ENCODE assay signal across 8 mouse cellular contexts in the genomic region with DNA sequence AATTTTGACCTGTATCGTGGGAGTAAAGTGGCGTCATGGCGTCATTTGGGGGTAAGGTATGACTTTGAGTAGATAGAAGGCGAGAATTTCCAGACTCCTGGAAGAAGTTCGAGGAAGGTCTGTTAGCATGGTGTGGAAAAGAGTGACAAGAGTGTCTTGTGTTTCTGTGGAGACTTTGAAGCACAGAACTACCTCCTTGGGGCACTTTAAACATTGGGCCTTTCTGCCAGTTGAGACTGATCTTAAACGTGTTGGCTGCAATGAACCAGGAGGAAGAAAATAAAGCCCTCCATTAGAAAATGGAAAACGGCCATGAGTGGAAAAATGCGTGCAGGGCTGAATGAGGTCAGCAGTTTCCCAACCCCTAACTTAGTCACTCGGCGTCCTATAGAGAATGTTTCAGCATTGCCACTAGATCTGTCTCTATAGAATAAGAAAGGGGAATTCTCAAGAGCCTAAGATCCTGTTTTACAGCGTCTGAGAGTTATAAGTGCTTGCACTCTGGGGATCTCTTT. TPM values are rescaled to one million over a fixed set of nuclear protein-coding genes. Genes with fewer than 3 reads are reported as not detected.
DNase-seq lines count a peak whose midpoint lies in the region; ATAC-seq and TF ChIP-seq lines count a peak whose summit lies in the region.

No protein-coding gene starts in this region.

- ATAC-seq in lung, postnatal 0 days: no peak
- peak; percentile 30 for ATAC-seq in erythroid progenitor cell, adult 5-6 weeks (replicated peaks; ENCODE audit: low FRiP score, poor library complexity, severe bottlenecking)
- ATAC-seq in limb, embryonic 15.5 days (ENCODE audit: insufficient number of reproducible peaks, low FRiP score, low TSS enrichment, low read depth): no peak
- no peak for ATAC-seq in stomach, embryonic 14.5 days (ENCODE audit: insufficient number of reproducible peaks, insufficient read depth, low FRiP score, low read depth)

- H3K4me2 ChIP-seq in lung, postnatal 0 days (replicated peaks; ENCODE audit: low read depth, low read length): peak overlapping the region; percentile 96
- H3K4me2 ChIP-seq in limb, embryonic 15.5 days: peak overlapping the region; percentile 65
- H3K4me2 ChIP-seq in stomach, embryonic 14.5 days (replicated peaks; ENCODE audit: low read depth, low read length): peak overlapping the region; percentile 50

- H3K27ac ChIP-seq in lung, postnatal 0 days (ENCODE audit: low read length): peak overlapping the region; percentile 82
- H3K27ac ChIP-seq in limb, embryonic 15.5 days: peak overlapping the region; percentile 86
- no peak overlapping the region for H3K27ac ChIP-seq in stomach, embryonic 14.5 days (ENCODE audit: low read length)

- WGBS in lung, postnatal 0 days: 2% methylated on average over 11 of the region's 11 CpGs
- 4% methylated on average over 11 of the region's 11 CpGs for WGBS in limb, embryonic 15.5 days
- WGBS in stomach, embryonic 14.5 days: 11% methylated on average over 11 of the region's 11 CpGs

- peak overlapping the region; percentile 87 for H3K9ac ChIP-seq in lung, postnatal 0 days (replicated peaks; ENCODE audit: low read depth)
- H3K9ac ChIP-seq in limb, embryonic 15.5 days: peak overlapping the region; percentile 90
- H3K9ac ChIP-seq in stomach, embryonic 14.5 days (replicated peaks; ENCODE audit: low read depth, low read length): peak overlapping the region; percentile 70

- H3K4me1 ChIP-seq in lung, postnatal 0 days (ENCODE audit: insufficient read depth, low read depth, low read length): peaks cover 11% of the 10 kb centered on the region; the same call in 1 of the 2 replicates
- peaks cover 22% of the 10 kb centered on the region for H3K4me1 ChIP-seq in limb, embryonic 15.5 days
- H3K4me1 ChIP-seq in stomach, embryonic 14.5 days (ENCODE audit: control insufficient read depth, insufficient read depth, low read length): peaks cover 15% of the 10 kb centered on the region; the same call in 1 of the 2 replicates

- DNase-seq in lung, postnatal 0 days (ENCODE audit: low spot score): peak; percentile 32
- DNase-seq in lung, postnatal 14 days: no peak
- DNase-seq in adrenal gland, postnatal 10 days: no peak
- DNase-seq in thymus, postnatal 25 days: no peak
- no peak for DNase-seq in adrenal gland, postnatal 4 days (ENCODE audit: low spot score in 2 of 2)

- no peak for TF ChIP-seq EP300 in lung, postnatal 0 days (IDR thresholded peaks at IDR 0.05)

- peaks cover 10% of the 10 kb centered on the region for H3K36me3 ChIP-seq in lung, postnatal 0 days (ENCODE audit: insufficient read depth, low read length)
- peaks cover 17% of the 10 kb centered on the region for H3K36me3 ChIP-seq in limb, embryonic 15.5 days
- peaks cover 19% of the 10 kb centered on the region for H3K36me3 ChIP-seq in stomach, embryonic 14.5 days (ENCODE audit: control insufficient read depth, insufficient read depth, low read length)

- TF ChIP-seq CTCF in lung, postnatal 0 days (IDR thresholded peaks at IDR 0.05): no peak

- H3K4me3 ChIP-seq in lung, postnatal 0 days (ENCODE audit: low read depth, low read length): peak overlapping the region; percentile 85
- peak overlapping the region; percentile 91 for H3K4me3 ChIP-seq in limb, embryonic 15.5 days
- H3K4me3 ChIP-seq in stomach, embryonic 14.5 days (ENCODE audit: low read depth, low read length): peak overlapping the region; percentile 77

- H3K9me3 ChIP-seq in lung, postnatal 0 days (ENCODE audit: low read length): no peaks in the 10 kb centered on the region
- H3K9me3 ChIP-seq in limb, embryonic 15.5 days: no peaks in the 10 kb centered on the region
- H3K9me3 ChIP-seq in stomach, embryonic 14.5 days (ENCODE audit: control insufficient read depth, low read depth, low read length): no peaks in the 10 kb centered on the region

- H3K27me3 ChIP-seq in lung, postnatal 0 days (replicated peaks; ENCODE audit: insufficient read depth, low read length): no peaks in the 10 kb centered on the region
- no peaks in the 10 kb centered on the region for H3K27me3 ChIP-seq in limb, embryonic 15.5 days
- no peaks in the 10 kb centered on the region for H3K27me3 ChIP-seq in stomach, embryonic 14.5 days (ENCODE audit: control insufficient read depth, insufficient read depth, low read length)

RNA-seq across cellular contexts. Expression of a gene that starts 1.0 kb away (rescaled TPM):
- polyA plus RNA-seq in lung, postnatal 0 days (2015; fragmentation: Nextera tagmentation; extraction: Ambion mirVana): 112 and 114 TPM in 2 replicates
- 48.2 and 50.8 TPM in 2 replicates for total RNA-seq in erythroid progenitor cell, adult 5-6 weeks (2015; ENCODE audit: low replicate concordance)
- total RNA-seq in erythroid progenitor cell, adult 5-6 weeks (2017; ENCODE audit: low replicate concordance): 74.6 and 75.7 TPM in 2 replicates
- 92.4 and 93.2 TPM in 2 replicates for polyA plus RNA-seq in limb, embryonic 15.5 days (2015; fragmentation: Nextera tagmentation; extraction: Ambion mirVana)
- polyA plus RNA-seq in stomach, embryonic 14.5 days (2014; fragmentation: Nextera tagmentation; extraction: Ambion mirVana): 108 and 118 TPM in 2 replicates
- total RNA-seq in adrenal gland, postnatal 10 days (2021): 100 to 1,000 TPM; 111 to 119 TPM
- total RNA-seq in adrenal gland, postnatal 4 days (2021): 100 to 1,000 TPM; 138 to 140 TPM

RNA-seq across cellular contexts. Expression of a gene that starts 26.8 kb away (rescaled TPM):
- not detected in 2 replicates for polyA plus RNA-seq in lung, postnatal 0 days (2015; fragmentation: Nextera tagmentation; extraction: Ambion mirVana)
- total RNA-seq in erythroid progenitor cell, adult 5-6 weeks (2015; ENCODE audit: low replicate concordance): 0.72 TPM in 1 of 2 replicates, not detected in the other
- not detected in 2 replicates for total RNA-seq in erythroid progenitor cell, adult 5-6 weeks (2017; ENCODE audit: low replicate concordance)
- polyA plus RNA-seq in limb, embryonic 15.5 days (2015; fragmentation: Nextera tagmentation; extraction: Ambion mirVana): 0.14 and 0.16 TPM in 2 replicates
- not detected in 2 replicates for polyA plus RNA-seq in stomach, embryonic 14.5 days (2014; fragmentation: Nextera tagmentation; extraction: Ambion mirVana)
- total RNA-seq in adrenal gland, postnatal 10 days (2021): under 1 TPM in 1 of 2 experiments, not detected in 1; 0.42 TPM
- not detected for total RNA-seq in adrenal gland, postnatal 4 days (2021)

RNA-seq across cellular contexts. Expression of a gene that starts 30.9 kb away (rescaled TPM):
- polyA plus RNA-seq in lung, postnatal 0 days (2015; fragmentation: Nextera tagmentation; extraction: Ambion mirVana): 6.3 and 6.5 TPM in 2 replicates
- total RNA-seq in erythroid progenitor cell, adult 5-6 weeks (2015; ENCODE audit: low replicate concordance): 2.2 and 8.0 TPM in 2 replicates
- 1.0 and 1.4 TPM in 2 replicates for total RNA-seq in erythroid progenitor cell, adult 5-6 weeks (2017; ENCODE audit: low replicate concordance)
- 15.7 and 16.8 TPM in 2 replicates for polyA plus RNA-seq in limb, embryonic 15.5 days (2015; fragmentation: Nextera tagmentation; extraction: Ambion mirVana)
- polyA plus RNA-seq in stomach, embryonic 14.5 days (2014; fragmentation: Nextera tagmentation; extraction: Ambion mirVana): 23.4 and 25.9 TPM in 2 replicates
- 10 to 100 TPM; 24.3 to 29.1 TPM for total RNA-seq in adrenal gland, postnatal 10 days (2021)
- 10 to 100 TPM; 41.8 to 43.9 TPM for total RNA-seq in adrenal gland, postnatal 4 days (2021)
